Mouse (Mus musculus): Measurements from ENCODE around the gene Hpse.

DNA sequence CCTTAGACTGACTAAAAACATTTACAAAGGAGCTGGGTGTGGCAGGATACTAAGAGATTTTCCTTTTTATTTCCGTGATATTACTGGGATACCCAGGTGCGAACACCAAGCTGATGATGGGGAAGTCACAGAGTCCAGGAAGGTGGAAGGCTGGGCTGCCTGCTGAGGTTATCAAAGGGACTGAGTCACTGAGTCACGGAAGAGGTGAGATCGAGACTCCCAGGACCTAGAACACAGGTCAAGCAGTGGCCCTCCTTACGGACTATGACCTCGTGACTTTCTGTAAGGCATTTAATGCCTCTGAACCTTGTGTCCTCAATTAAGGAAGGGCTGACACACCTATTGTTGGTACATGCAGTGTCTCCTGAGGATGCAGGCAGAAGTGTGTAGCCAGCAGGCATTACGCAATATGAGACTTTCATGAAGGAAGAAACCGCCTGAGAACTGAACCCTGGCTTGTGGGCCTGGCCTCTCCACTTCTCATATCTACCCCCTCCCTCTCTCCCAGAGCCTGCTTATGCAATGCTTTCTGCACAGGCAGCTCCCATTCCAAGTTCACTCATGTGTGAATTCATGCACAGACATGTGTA is 86.9 kb downstream of the Hpse start:
- TF ChIP-seq MAFK (IDR thresholded peaks at IDR 0.05; ENCODE audit: insufficient read depth, low read depth, low read length) (no peak), CHD2 (IDR thresholded peaks at IDR 0.05; ENCODE audit: low read depth, low read length) (no peak), HCFC1 (IDR thresholded peaks at IDR 0.05; ENCODE audit: borderline replicate concordance, insufficient read depth, low read length) (no peak)
